Mouse (Mus musculus) heart, postnatal 0 days (tissue): ENCODE measurements at regions not wholly inside any gene's neighbourhood (a gene's known extent, or its start where the extent isn't known, plus 50 kb on each side); places are given as distances from the start of the nearest gene placed in this dataset.

Experiments used
- CTCF ChIP-seq: IDR thresholded peaks from 2 replicates; pipeline ENCODE4 v1.5.1; 2016; ENCODE audit warnings: antibody characterized with exemption, control low read depth, low read depth
- EP300 ChIP-seq: IDR thresholded peaks from 2 replicates; pipeline ENCODE4 v1.6.1; 2016; ENCODE audit warnings: antibody characterized with exemption, low read depth

DNA sequence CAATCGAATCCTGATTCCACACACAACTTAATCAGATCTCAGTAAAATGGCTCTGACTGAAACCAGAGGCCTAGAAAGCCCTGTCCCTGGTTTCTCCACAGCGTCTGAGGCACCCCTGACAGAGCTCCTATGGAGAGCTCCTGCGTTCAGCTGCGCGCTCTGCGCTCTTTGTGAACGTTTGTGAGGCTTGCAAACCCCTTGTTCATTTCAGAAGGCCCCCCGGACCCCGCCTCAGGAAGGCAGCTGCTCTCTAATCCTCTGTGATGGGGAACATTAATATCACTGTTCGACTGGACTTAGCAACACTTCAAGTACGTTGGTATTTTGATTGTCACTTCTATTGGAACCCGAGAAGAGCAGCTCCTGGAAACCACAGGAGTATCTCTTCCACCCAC lies 175.6 kb downstream of the 3100002H09Rik start:
- TF ChIP-seq EP300 (no peak), CTCF (no peak)
